In the genomic region with DNA sequence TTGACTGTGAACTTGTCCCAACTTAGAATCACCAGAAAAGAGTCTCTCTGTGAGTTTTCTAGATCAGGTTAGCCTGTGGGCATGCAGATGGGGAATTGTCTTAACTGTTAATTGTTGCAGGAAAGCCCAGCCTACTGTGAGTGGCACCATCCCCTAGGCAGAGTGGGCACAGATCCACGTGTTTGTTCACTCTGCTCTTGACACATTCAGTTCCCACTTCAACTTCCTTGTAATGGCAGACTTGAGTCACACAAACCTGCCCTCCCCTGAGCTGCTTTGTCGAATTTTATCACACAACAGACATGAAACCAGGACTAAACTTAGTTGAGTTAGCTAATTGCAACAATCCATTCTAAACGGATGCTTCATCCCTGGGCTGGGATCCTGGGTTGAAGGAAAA, we compare ENCODE assay signal across 20 mouse cellular contexts. TPM values are rescaled to one million over a fixed set of nuclear protein-coding genes. Genes with fewer than 3 reads are reported as not detected.
DNase-seq lines count a peak whose midpoint lies in the region; ATAC-seq lines count a peak whose summit lies in the region.
"Had no signal": no experiment of that assay in that cellular context is flagged by ENCODE, and none has a peak within 500 bp of the region (broad histone marks: within the 10 kb centered on the region; RNA-seq: fewer than 3 reads in every experiment).

No protein-coding gene starts in this region.

- peak; percentile 22 for DNase-seq in testis, postnatal 10 days (ENCODE audit: low spot score)
- no peak for DNase-seq in testis, postnatal 14 days (ENCODE audit: low spot score)
- no peak for DNase-seq in thymus, postnatal 10 days (ENCODE audit: low spot score in 2 of 2)
- DNase-seq in kidney, postnatal 36 days = no peak
- DNase-seq: adrenal gland, adult 8-10 months; adrenal gland, postnatal 14 days; adrenal gland, postnatal 36 days; cerebellum, adult 11-12 months; cerebellum, adult 2 months; cerebellum, adult 9-10 months; cerebellum, postnatal 10 days; cerebellum, postnatal 25 days; forebrain, postnatal 0 days had no signal

- peak; percentile 38; the same call in 1 of the 2 replicates for ATAC-seq in megakaryocyte, adult 5-6 weeks (ENCODE audit: poor library complexity, severe bottlenecking)
- ATAC-seq: activated CD4-positive, CD25-positive, alpha-beta regulatory T cell, adult 4 months; forebrain, embryonic 13.5 days; forebrain, embryonic 15.5 days; forebrain, postnatal 0 days; Patski had no signal

RNA-seq across cellular contexts. Expression of a gene that starts 9.2 kb away (rescaled TPM):
- total RNA-seq in megakaryocyte, adult 5-6 weeks (2015) = 107 and 114 TPM in 2 replicates
- 65.9 and 74.6 TPM in 2 replicates for total RNA-seq in megakaryocyte, adult 5-6 weeks (2017)
- total RNA-seq: forebrain, postnatal 0 days; G1E had no signal

RNA-seq across cellular contexts. Expression of a gene that starts 40.8 kb away (rescaled TPM):
- not detected in 2 replicates for total RNA-seq in megakaryocyte, adult 5-6 weeks (2015)
- total RNA-seq in megakaryocyte, adult 5-6 weeks (2017) = 0.18 and 0.37 TPM in 2 replicates
- total RNA-seq: adrenal gland, adult 18-20 months; adrenal gland, adult 8-10 months; adrenal gland, postnatal 14 days; adrenal gland, postnatal 36 days; forebrain, postnatal 0 days had no signal

RNA-seq across cellular contexts. Expression of a gene that starts 49.4 kb away (rescaled TPM):
- 31.4 and 34.4 TPM in 2 replicates for total RNA-seq in megakaryocyte, adult 5-6 weeks (2015)
- 23.1 and 25.4 TPM in 2 replicates for total RNA-seq in megakaryocyte, adult 5-6 weeks (2017)
